Mouse (Mus musculus) midbrain, postnatal 0 days (tissue): ENCODE results near the gene Map4k1. TPM values are rescaled to one million over a fixed set of nuclear protein-coding genes. Genes with fewer than 3 reads are reported as not detected.
"Not testable (repeated sequence)": the region's sequence is repeated elsewhere in the genome, so short reads cannot be mapped to it uniquely, and the experiment has no call there.

Source experiments
- ATAC-seq: fragments of 200-750 bp; cut with Nextera tagmentation; 2 replicates; pipeline ENCODE4 v1.8.0; 2017; ENCODE audit warnings: moderate number of reproducible peaks, mild to moderate bottlenecking, moderate TSS enrichment, moderate library complexity; ENCODE audit not compliant: low FRiP score
- DNase-seq: peaks from one replicate; pipeline ENCODE4 v3.0.0-alpha.2; 2015; ENCODE audit warnings: low spot score
- H3K27ac ChIP-seq: fragments of 300-500 bp; sonication (generic); 2 replicates; pipeline ENCODE4 v1.5.1; 2014; ENCODE audit warnings: low read depth, mild to moderate bottlenecking, low read length, mixed read lengths
- H3K27me3 ChIP-seq: fragments of 300-500 bp; sonication (generic); 2 replicates; pipeline ENCODE4 v1.6.1; 2014; ENCODE audit warnings: low read length, control low read depth, mixed read lengths; ENCODE audit not compliant: insufficient read depth
- H3K36me3 ChIP-seq: fragments of 300-500 bp; sonication (generic); 2 replicates; pipeline ENCODE4 v1.6.1; 2014; ENCODE audit warnings: low read length, control low read depth, mixed read lengths; ENCODE audit not compliant: insufficient read depth
- H3K4me1 ChIP-seq: fragments of 300-500 bp; sonication (generic); 2 replicates; pipeline ENCODE4 v1.6.1; 2014; ENCODE audit warnings: mild to moderate bottlenecking, control low read depth, antibody characterized with exemption, low read length, mixed read lengths; ENCODE audit not compliant: insufficient read depth
- H3K4me2 ChIP-seq: fragments of 300-500 bp; sonication (generic); 2 replicates; pipeline ENCODE4 v1.6.1; 2014; ENCODE audit warnings: low read depth, mild to moderate bottlenecking, low read length, mixed read lengths; ENCODE audit not compliant: poor library complexity, severe bottlenecking
- H3K4me3 ChIP-seq: fragments of 300-500 bp; sonication (generic); 2 replicates; pipeline ENCODE4 v1.5.1; 2014; ENCODE audit warnings: low read depth, mild to moderate bottlenecking, low read length, moderate library complexity
- H3K9ac ChIP-seq: fragments of 300-500 bp; sonication (generic); replicated peaks from 2 replicates; pipeline ENCODE4 v1.6.1; 2014; ENCODE audit warnings: mild to moderate bottlenecking, low read length, moderate library complexity, mixed read lengths; ENCODE audit not compliant: poor library complexity, severe bottlenecking
- H3K9me3 ChIP-seq: fragments of 300-500 bp; sonication (generic); 2 replicates; pipeline ENCODE4 v1.6.1; 2016; ENCODE audit warnings: low read length, control low read depth
- CTCF ChIP-seq: IDR thresholded peaks from 2 replicates; pipeline ENCODE4 v1.5.1; 2016; ENCODE audit warnings: antibody characterized with exemption, mild to moderate bottlenecking
- WGBS: fragments of 180-500 bp; shearing (Covaris S2); extraction: QIAGEN DNeasy Blood & Tissue Kit; methylation state at CpG from one replicate; pipeline ENCODE4 v1.1.7; 2014; 5-methylcytosine and 5-hydroxymethylcytosine counted together
- polyA plus RNA-seq: library from polyadenylated mRNA; unstranded; fragments of >200 nt; fragmentation: Nextera tagmentation; extraction: Ambion mirVana; gene quantifications from 2 replicates; pipeline ENCODE4 v1.2.1, GENCODE M21; 2015
- total RNA-seq: library from RNA; depleted of rRNA; stranded (reverse); fragments of >200 nt; gene quantifications from 2 replicates; pipeline ENCODE4 v1.2.3, GENCODE M21; 2014

Map4k1 gene
- total and polyA plus RNA-seq, 2 experiments from 2014 or later = 17.4 to 18.2 TPM

DNA sequence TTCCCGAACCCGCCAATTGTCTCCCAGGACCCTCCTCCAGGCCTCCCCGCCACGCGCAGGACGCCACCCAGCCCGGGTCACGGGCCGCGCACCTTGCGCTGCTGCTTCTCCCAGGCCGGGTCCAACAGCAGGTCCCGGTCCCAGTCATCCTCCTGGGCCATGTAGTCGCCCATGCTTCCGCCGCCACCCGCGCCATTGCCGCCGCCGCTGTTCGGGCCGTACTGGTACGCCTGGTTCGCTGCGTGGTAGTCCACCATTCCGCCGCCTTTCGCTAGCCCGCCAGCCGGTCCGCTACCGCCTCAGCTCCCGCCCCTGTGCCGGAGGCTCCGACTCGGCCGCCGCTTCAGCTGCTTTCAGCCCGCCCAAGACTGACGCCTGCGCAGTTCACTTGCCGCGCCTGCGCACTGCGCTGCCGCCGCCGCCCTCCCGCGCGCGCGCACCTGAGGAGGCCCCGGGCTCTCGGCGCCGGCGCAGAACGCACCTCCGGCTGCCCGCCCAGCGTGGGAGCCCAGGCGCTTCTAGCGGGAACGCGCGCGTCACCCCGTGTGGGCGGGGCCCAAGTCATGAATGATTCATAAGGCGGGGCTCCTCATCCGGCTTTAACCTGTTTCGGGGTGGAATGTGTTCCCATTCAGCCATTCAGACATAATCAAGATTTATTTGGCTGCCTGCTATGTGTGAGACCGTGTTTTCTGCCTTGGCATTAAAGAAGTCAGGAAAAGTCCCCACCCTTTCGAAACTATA lies 19.8 kb upstream of the Map4k1 start, which contains the start of gene Actn4:
TSS of gene Actn4 (minus strand) at position 414 of the 744 bp plus-strand sequence.
- H3K9ac ChIP-seq = peak within 1 kb of the TSS; percentile 98
- H3K27ac ChIP-seq = peak within 1 kb of the TSS; percentile 88
- peaks cover 22% of the 10 kb centered on the region for H3K4me1 ChIP-seq
- H3K4me3 ChIP-seq = peak within 1 kb of the TSS; percentile 99
- TF ChIP-seq CTCF = no peak
- peak within 1 kb of the TSS; percentile 91 for H3K4me2 ChIP-seq
- H3K27me3 ChIP-seq = no peaks in the 10 kb centered on the region
- ATAC-seq (peak; percentile 94), DNase-seq (peak; percentile 98)
- H3K9me3 ChIP-seq = no peaks in the 10 kb centered on the region
- WGBS = under 1% methylated on average over 75 of the region's 76 CpGs
- H3K36me3 ChIP-seq = no peaks in the 10 kb centered on the region

DNA sequence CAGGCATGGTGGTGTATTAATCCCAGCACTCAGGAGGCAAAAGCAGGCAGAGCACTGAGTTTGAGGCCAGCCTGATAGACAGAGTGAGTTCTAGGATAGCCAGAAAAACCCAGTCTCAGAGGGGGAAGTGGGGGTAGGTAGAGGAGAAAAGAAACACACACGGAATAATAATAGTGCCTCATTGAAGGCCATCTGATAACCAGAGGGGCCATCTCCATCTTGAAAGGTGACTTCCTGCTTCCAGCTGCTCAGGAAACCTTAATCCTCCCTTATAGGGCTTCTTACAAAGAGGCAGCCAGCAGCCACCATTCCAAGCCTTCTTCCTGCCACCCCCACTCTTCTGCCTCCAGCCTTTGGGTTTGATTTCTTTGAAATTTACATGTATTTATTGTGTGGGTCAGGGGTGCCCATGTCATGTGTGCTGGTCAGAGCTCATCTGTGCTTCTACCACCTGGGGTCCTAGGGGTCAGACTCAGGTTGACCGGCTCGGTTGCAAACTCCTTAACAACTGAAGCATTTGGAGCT lies 18.4 kb upstream of the Map4k1 start:
- WGBS = 81% methylated on average over 3 of the region's 3 CpGs
- DNase-seq (no peak), ATAC-seq (no peak)
- Histone ChIP-seq H3K4me3 (no peak overlapping the region), H3K27me3 (no peaks in the 10 kb centered on the region), H3K36me3 (no peaks in the 10 kb centered on the region), H3K9me3 (no peaks in the 10 kb centered on the region), H3K27ac (peak overlapping the region; percentile 88), H3K9ac (no peak overlapping the region), H3K4me1 (peaks cover 22% of the 10 kb centered on the region), H3K4me2 (no peak overlapping the region)
- no peak for TF ChIP-seq CTCF

DNA sequence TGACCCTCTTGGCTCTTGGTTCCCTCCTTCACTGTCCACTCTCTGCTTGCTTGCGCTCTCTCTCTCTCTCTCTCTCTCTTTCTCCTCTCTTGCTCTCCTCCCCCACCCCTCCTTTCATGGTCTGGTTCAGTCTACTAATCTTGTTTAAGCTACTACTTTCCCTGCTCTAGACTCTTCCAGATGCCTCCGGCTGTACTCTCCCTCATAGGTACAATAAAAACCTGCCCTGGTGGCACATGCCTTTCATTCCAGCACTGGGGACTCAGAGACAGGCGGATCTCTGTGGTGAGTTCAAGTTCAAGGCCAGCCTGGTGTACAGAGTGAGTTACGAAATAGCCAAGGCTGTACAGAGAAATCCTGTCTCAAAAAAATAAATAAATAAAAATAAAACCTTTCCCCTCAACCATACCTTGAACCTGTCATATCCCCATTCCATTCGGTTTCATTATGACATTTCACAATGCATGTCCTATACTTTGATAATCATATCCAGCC lies 16.5 kb upstream of the Map4k1 start:
- Histone ChIP-seq H3K27me3 (no peaks in the 10 kb centered on the region), H3K9me3 (no peaks in the 10 kb centered on the region), H3K36me3 (no peaks in the 10 kb centered on the region; the same call in 1 of the 2 replicates), H3K4me3 (no peak overlapping the region), H3K9ac (no peak overlapping the region), H3K27ac (no peak overlapping the region), H3K4me2 (no peak overlapping the region), H3K4me1 (peaks cover 8% of the 10 kb centered on the region; the same call in 1 of the 2 replicates)
- DNase-seq (no peak), ATAC-seq (no peak)
- WGBS = 74% methylated on average over 5 of the region's 5 CpGs
- no peak for TF ChIP-seq CTCF

DNA sequence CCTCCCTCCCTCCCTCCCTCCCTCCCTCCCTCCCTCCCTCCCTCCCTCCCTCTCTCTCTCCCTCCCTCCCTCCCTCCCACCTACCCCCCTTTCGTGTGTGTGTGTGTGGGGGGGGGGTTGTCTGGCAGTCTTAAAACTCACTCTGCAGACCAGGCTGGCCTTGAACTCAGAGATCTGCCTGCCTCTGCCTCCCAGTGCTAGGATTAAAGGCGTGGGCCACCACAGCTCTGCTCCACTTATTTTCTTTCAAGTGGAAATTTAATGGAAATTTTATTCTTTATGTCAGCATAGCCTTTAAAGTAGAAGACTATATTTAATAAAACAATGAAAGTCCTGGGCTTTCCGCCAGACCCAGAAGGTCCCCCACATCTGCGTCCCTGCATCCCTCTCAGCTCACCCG lies 15.7 kb upstream of the Map4k1 start:
- DNase-seq = no peak
- TF ChIP-seq CTCF = no peak
- peaks cover 4% of the 10 kb centered on the region for H3K36me3 ChIP-seq
- no peaks in the 10 kb centered on the region for H3K9me3 ChIP-seq
- WGBS = 74% methylated on average over 4 of the region's 5 CpGs
- H3K27me3 ChIP-seq = no peaks in the 10 kb centered on the region
- H3K9ac ChIP-seq = no peak overlapping the region
- 0 out of 2 replicates have a peak, but pooled peaks cover under 1% of the 10 kb centered on the region for H3K4me1 ChIP-seq
- no peak for ATAC-seq
- H3K4me3 ChIP-seq = no peak overlapping the region
- H3K27ac ChIP-seq = no peak overlapping the region
- H3K4me2 ChIP-seq = no peak overlapping the region

GRCm38 (mm10) chr7:28966751-28967505 lies 14.9 kb upstream of the Map4k1 start:
- WGBS = 65% methylated on average over 4 of the region's 4 CpGs
- TF ChIP-seq CTCF = no peak

DNA sequence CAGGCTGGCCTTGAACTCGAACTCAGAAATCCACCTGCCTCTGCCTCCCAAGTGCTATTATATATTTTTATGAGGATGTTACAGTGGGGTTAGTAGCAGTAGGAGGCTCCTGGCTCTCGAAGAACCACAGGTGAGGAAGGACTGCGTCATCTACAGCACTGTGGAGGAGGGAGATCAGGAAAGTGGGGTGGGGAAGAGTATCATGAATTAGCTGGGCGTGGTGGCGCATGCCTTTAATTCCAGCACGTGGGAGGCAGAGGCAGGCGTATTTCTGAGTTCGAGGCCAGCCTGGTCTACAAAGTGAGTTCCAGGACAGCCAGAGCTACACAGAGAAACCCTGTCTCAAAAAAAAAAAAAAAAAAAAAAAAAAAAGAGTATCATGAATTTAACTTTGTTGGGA lies 13.7 kb upstream of the Map4k1 start:
- not testable (repeated sequence) for H3K9ac ChIP-seq, H3K27ac ChIP-seq, ATAC-seq, H3K27me3 ChIP-seq, DNase-seq, H3K4me3 ChIP-seq, H3K4me2 ChIP-seq, H3K4me1 ChIP-seq, H3K9me3 ChIP-seq
- H3K36me3 ChIP-seq = peaks cover 12% of the 10 kb centered on the region
- WGBS = 97% methylated on average over 8 of the region's 8 CpGs

More at GRCm38 (mm10) chr7:28966751-28967505, 14.9 kb upstream of the Map4k1 start:
- DNase-seq = no peak
- no peaks in the 10 kb centered on the region for H3K4me1 ChIP-seq
- H3K9me3 ChIP-seq = no peaks in the 10 kb centered on the region
- H3K9ac ChIP-seq = no peak overlapping the region
- ATAC-seq = no peak
- H3K27me3 ChIP-seq = no peaks in the 10 kb centered on the region
- H3K4me3 ChIP-seq = no peak overlapping the region
- no peak overlapping the region for H3K27ac ChIP-seq
- no peak overlapping the region for H3K4me2 ChIP-seq
- H3K36me3 ChIP-seq = peaks cover 12% of the 10 kb centered on the region
